Mouse (Mus musculus) gastrocnemius, postnatal 25 days (tissue): Measurements from ENCODE around the gene Wdr4. TPM values are rescaled to one million over a fixed set of nuclear protein-coding genes. Genes with fewer than 3 reads are reported as not detected.
"Not testable (repeated sequence)": the region's sequence is repeated elsewhere in the genome, so short reads cannot be mapped to it uniquely, and the experiment has no call there.

Experiments
- DNase-seq: peaks from one replicate; pipeline ENCODE4 v3.0.0; 2022
- total RNA-seq, 2 experiments: library from RNA; stranded (reverse); gene quantifications; 1 replicate in 1 of 2; 2 replicates in 1 of 2; pipeline ENCODE4 v1.2.3; 2021

The Wdr4 gene
- total RNA-seq, 2 experiments from 2014 or later = 5.1 to 6.7 TPM

DNA sequence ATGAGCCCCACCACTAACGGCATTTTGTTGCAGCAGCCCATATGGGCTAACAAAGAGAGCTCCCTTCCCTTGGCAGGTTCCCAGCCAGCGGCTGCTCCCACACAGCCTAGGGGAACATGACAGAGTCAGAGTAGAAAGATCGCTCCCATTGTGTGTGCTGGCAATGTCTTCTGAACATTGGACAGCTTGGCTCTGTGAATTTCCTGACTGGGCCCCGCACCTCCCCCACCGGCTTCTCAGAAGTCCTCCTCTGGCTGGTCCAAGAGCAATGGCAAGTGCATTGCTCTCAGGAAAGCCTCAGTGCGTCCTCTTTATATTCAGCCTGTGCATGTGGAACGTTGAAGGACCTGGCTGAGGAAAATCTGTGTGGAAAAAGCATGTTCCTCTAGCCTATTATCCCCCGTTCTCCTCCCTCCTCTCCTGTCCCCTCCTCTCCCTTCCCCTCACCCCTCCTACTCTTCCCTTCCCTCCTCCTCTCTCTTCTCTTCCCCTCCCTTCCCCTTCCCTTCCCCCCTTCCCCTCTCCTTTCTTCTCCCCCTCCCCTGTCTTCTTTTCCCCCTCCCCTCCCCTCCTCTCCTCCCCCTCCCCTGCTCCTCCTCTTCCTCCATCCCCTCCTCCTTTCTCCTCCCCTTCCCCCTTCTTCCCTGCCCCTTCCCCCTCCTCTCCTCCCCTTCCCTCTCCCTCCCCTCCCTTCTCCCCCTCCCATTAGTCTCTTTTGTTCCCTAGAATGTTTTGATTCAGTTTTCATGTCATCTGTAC lies 16.3 kb upstream of the Wdr4 start:
- peak; percentile 70 for DNase-seq

DNA sequence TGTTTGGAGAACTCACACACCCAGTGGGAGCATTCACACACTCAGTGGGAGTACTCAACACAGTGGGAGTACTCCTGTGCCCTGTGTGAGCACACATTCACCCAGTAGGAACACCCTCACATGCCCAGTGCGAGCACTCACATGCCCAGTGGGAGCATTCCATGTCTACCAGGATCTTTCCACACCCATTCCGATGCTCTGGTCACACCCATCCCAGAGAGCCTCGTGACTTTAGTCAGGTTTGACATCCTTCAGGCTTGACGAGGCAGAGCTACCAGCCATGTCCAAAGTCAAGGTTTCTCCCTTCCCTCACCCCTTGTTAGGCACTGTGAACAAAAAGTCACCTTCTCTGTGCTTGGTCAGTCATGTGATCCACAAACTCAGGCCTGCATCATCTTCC lies 15.6 kb upstream of the Wdr4 start:
- no peak for DNase-seq

- not testable (repeated sequence) for DNase-seq
These were observed 12.6 kb upstream of the Wdr4 start for GRCm38 (mm10) chr17:31532331-31532730.

DNA sequence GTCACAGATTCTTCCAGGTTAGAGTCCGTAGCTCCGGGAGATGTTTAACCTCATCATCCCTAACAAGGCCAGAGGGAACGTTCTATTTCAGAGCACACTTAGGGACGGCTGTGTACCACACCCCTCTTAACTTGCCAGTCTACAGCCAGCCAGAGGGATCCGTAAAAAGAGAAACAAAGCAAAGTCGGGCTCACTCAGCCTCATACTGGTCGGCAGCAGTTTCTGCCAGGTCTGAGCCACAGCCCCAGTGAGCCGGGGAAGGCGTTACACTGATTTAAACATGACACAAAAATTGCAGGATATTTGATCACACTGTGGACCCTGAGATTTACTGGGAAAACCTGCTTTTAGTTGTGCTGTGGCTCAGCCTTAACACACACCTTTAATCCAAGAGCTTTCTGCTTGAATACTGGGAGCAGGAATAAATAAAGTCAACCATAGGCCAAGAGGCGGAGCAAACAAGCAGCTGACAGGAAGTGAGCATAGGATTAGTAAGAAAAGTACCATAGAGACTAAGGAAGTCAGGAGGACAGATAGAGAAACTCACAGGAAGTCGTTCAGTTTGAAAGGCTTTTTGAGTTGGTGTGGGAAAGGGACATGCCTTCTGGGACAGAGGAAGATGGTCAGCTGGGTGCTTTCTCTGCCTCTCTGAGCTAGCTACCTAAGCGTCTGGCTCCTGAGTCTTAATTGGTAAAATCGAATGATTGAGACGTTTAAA lies 11.8 kb upstream of the Wdr4 start:
- DNase-seq = no peak

- DNase-seq = no peak
These were observed 9.5 kb upstream of the Wdr4 start for GRCm38 (mm10) chr17:31529314-31529713.

GRCm38 (mm10) chr17:31525816-31526215 lies 6.0 kb upstream of the Wdr4 start:
- DNase-seq = no peak

DNA sequence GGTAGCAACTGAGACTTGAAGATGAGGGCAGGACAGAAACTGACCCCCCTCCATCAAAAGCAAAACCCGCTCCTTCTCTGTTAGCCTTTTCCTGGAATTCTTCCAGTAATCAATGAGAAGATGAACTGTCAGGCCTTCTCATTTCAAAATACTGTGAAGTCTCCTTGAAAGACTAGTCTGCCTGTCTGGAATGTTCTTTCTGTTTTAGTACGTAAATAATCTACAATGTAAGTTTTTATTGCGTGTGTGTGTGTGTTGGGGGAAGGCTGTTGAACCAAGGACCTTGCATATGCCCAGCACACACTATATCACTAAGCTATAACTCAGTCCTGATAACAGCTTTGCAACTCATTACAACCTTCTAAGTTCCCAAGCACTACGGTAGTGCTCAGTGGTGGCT lies 5.3 kb upstream of the Wdr4 start:
- DNase-seq = no peak

DNA sequence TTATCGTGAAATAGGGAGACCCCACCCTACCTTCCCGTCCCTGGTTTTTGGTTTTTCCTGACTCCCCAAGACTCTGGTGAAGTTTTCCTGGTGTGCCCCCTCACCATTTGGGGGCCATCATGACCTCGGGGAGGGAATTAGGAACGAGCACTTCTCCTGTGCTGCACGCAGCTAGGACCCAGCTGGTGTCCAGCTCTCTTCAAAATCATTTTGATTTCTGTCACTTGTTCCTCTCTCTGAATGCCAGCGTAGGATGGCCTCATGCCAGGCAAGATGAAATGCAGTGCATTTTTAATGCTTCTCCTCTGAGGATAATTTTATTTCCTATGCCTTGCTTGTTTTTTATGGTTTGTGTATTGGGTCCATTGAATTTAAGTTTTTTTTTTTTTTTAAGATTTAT lies 2.2 kb upstream of the Wdr4 start:
- no peak for DNase-seq

DNA sequence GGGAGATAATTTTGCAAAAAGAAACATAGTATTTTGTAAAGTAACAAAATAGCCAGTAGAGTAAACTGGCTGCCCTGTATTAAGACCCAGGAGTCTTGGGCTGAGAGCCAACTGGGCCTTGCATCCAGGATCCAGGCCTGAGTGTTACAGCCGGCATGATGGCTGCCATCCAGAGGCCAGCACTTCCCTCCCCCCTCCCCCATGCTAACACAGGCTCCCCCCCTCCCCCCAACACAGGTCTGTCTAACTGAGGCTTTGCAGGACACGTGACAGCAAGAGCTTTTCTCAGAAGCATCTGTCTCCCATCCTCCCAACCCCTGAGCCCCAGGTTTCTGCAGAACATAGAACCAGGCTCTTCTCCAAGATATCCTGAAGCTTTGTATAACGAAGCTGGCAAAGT lies 1.1 kb upstream of the Wdr4 start:
- DNase-seq = peak; percentile 50

DNA sequence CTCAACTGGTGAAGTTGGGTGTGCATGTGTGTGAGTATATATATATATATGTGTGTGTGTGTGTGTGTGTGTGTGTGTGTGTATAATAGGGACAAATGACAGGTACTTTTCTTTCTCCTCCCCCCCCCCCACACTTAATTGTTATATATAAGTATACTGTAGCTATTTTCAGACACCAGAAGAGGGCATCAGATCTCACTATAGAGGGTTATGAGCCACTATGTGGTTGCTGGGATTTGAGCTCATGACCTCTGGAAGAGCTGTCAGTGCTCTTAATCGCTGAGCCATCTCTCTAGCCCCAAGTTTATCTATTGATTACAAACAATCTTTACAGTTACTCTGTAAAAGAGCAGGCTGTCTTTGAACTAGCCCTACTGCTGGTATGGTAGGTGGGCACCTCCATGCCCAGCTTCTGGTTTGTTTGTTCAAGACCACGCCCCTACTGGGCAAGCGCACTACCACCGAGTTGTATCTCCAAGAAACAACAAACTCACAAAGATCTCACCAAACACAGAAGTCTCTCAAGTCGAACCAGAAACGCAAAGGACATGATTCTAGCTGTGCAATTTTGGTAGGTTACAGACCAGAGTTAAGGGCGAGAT lies 335 bp downstream of the Wdr4 start:
- DNase-seq = no peak

DNA sequence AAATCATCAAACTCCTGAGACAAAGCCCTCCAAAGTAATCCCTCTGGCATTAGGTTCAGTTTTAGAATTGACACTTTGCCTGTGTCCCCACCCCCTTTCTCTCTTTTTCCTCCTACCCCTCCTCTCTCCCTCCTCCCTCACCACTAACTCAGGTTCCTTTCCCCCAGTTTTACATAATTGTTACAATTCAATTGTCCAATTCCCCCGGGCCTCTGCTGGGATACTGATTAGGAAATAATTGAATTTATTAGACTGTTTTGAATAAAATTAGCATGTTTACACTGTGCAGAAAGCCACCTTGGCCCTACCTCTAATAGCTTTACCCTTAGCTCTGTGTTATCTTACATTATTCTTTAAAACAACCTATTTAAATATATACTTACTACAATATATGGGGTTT lies 5.1 kb downstream of the Wdr4 start:
- DNase-seq = no peak

DNA sequence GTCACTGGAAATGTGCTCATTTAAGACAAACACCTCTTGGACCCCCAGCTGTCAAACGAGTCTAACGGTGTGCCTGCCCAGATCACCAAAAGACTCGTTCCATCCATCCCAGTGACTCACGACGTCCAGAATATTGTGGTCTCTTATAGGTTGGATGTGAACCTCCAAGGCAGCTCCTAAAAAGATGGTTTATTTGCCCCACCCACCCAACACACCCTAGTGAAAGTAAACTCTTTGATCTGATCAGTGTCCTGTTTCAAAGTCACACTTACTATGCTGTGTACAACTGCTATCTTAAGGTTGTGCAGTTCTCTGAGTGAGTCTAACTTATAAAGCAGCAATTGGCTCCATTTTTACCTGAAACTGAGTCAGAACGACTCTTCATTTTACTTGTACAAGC lies 7.2 kb downstream of the Wdr4 start:
- DNase-seq = no peak

- DNase-seq = peak; percentile 80
These were observed 7.8 kb downstream of the Wdr4 start for GRCm38 (mm10) chr17:31511792-31512495.

- DNase-seq = no peak
These were observed 8.8 kb downstream of the Wdr4 start for GRCm38 (mm10) chr17:31510944-31511343.

GRCm38 (mm10) chr17:31506282-31506681 lies 13.5 kb downstream of the Wdr4 start:
- no peak for DNase-seq

DNA sequence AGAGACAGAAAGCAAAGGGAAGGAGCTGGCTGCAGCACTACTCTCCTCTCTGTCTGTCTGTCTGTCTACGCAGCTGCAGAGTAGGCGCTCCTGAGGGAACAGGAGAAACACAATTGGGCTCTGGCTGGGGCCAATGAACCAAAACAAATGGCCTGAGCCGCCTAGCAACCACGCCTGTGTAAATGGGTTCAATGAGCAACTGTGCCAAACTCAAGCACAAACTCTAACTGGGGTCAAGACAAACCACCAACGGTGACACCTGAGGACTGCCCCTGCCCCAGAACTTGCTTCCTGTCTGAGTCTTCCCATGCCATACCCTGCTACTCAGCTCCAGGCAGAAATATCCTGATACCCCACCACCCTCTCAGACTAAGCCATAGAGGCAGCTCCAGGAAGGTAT lies 14.8 kb downstream of the Wdr4 start:
- no peak for DNase-seq

DNA sequence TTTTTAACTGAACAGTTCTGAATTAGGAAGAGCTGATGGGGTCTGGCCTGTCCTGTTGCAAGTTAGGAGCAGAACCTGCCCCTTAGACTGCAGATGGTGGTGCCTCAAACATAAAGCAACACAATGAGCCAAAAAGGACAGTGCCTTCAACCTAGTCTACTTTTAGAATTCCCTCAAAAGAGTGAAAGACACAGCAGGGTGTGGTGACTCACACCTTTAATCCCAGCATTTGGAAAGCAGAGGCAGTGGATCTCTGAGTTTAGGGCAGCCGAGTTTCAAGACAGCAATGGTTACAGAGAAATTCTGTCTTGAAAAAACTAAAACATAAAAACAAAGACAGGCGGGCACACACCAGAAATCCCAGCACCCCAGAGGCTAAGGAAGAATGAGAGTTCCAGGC lies 15.8 kb downstream of the Wdr4 start:
- no peak for DNase-seq

DNA sequence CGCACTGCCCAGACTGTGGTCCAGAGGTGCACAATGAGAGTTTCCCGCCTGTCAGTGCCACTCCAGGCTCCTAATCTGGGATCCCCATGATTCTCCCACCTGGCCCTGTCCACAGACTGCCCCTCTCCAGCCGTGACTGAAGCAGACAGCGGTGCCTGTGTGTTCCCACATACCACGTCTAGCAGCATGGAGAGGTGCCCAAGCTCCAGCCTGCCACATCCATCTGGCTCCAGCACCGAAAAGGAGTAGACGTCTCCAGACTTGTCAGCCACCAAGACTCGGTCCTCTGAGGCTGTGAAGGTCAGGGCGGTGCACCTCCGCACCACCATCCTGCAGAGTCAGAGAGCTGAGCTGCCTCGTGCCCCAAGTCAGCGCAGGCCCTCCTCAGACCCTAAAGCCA lies 16.4 kb downstream of the Wdr4 start:
- no peak for DNase-seq

DNA sequence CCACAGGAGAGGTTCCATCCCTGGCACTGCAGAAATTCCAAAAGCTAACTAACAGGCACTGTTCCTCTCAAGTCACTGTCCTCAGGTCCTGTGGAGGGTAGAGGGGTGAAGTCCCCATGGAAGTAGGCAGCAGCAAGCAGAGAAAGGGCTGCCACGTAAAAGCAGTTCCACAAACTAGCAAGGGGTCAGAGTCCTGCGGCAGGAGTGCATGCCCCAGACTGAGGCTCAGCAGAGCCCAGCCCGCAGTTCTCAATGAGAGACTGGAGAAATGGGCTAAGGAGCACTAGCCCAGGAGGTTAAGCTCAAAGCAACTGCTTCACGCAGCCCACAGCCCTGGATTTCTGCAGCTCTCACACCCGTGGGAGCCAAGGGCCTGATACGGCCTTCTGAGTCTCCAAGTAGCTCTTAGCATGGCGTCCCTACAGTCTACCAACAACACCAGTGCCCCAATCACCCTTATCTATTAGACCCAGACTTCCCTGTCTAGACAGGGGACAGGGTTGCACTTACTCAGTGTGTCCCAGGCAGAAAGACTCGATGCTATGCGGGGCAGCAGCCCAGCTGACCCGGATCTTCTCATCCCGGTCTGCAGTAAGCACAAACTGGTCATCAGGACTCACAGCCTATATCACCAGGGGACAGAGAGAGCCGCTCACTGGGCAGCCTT lies 17.4 kb downstream of the Wdr4 start:
- no peak for DNase-seq

- no peak for DNase-seq
These were observed 18.9 kb downstream of the Wdr4 start for GRCm38 (mm10) chr17:31500908-31501307.

- no peak for DNase-seq
These were observed 19.4 kb downstream of the Wdr4 start for GRCm38 (mm10) chr17:31500416-31500815.

DNA sequence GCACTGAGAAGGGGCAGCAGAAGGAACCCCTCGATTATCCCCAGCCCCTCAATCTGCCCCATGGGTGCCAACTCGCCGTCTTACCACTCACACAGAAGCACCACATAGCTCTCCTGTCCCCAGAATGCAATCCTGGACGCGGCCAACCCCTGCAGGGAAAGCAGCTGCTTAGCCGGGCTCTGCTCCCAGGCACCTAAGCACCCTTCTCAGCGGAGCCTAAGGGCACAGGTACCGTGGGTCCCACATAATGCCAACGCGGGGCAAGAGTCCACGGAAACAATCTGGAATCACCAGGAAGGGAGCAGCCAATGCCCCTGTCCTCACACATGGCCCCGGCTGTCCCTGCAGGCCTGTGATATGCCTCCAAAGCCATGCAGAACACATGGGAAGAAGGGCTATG lies 20.1 kb downstream of the Wdr4 start:
- DNase-seq = no peak
